Mouse (Mus musculus) lung, postnatal 0 days (tissue): ENCODE measurements around the gene D7Ertd443e. TPM values are rescaled to one million over a fixed set of nuclear protein-coding genes. Genes with fewer than 3 reads are reported as not detected.

Experiments used
- ATAC-seq: fragments of 200-750 bp; cut with Nextera tagmentation; 2 replicates; pipeline ENCODE4 v1.8.0; 2017; ENCODE audit warnings: moderate library complexity
- DNase-seq: peaks from one replicate; pipeline ENCODE4 v3.0.0-alpha.2; 2016; ENCODE audit warnings: low spot score
- H3K27ac ChIP-seq: fragments of 300-500 bp; sonication (generic); 2 replicates; pipeline ENCODE4 v1.5.1; 2014; ENCODE audit warnings: antibody characterized with exemption, mild to moderate bottlenecking, low read length, mixed read lengths
- H3K27me3 ChIP-seq: fragments of 300-500 bp; sonication (generic); replicated peaks from 2 replicates; pipeline ENCODE4 v1.6.1; 2014; ENCODE audit warnings: low read length, mixed read lengths; ENCODE audit not compliant: insufficient read depth
- H3K36me3 ChIP-seq: fragments of 300-500 bp; sonication (generic); 2 replicates; pipeline ENCODE4 v1.6.1; 2014; ENCODE audit warnings: low read length, mixed read lengths; ENCODE audit not compliant: insufficient read depth
- H3K4me1 ChIP-seq: fragments of 300-500 bp; sonication (generic); 2 replicates; pipeline ENCODE4 v1.6.1; 2014; ENCODE audit warnings: antibody characterized with exemption, low read depth, low read length, mixed read lengths; ENCODE audit not compliant: insufficient read depth
- H3K4me2 ChIP-seq: fragments of 300-500 bp; sonication (generic); replicated peaks from 2 replicates; pipeline ENCODE4 v1.6.1; 2014; ENCODE audit warnings: low read depth, mild to moderate bottlenecking, low read length, moderate library complexity, mixed read lengths
- H3K4me3 ChIP-seq: fragments of 300-500 bp; sonication (generic); 2 replicates; pipeline ENCODE4 v1.5.1; 2014; ENCODE audit warnings: low read depth, low read length
- H3K9ac ChIP-seq: fragments of 300-500 bp; sonication (generic); replicated peaks from 2 replicates; pipeline ENCODE4 v1.6.1; 2014; ENCODE audit warnings: low read depth, mild to moderate bottlenecking
- H3K9me3 ChIP-seq: fragments of 300-500 bp; sonication (generic); 2 replicates; pipeline ENCODE4 v1.6.1; 2016; ENCODE audit warnings: low read length, mixed read lengths
- CTCF ChIP-seq: IDR thresholded peaks from 2 replicates; pipeline ENCODE4 v1.5.1; 2016; ENCODE audit warnings: antibody characterized with exemption, mild to moderate bottlenecking
- EP300 ChIP-seq: IDR thresholded peaks from 2 replicates; pipeline ENCODE4 v1.6.1; 2016; ENCODE audit warnings: antibody characterized with exemption, mild to moderate bottlenecking, control low read depth
- WGBS: fragments of 180-500 bp; shearing (Covaris S2); extraction: QIAGEN DNeasy Blood & Tissue Kit; methylation state at CpG from one replicate; pipeline ENCODE4 v1.1.7; 2014; 5-methylcytosine and 5-hydroxymethylcytosine counted together
- polyA plus RNA-seq: library from polyadenylated mRNA; unstranded; fragments of >200 nt; fragmentation: Nextera tagmentation; extraction: Ambion mirVana; gene quantifications from 2 replicates; pipeline ENCODE4 v1.2.1, GENCODE M21; 2015

D7Ertd443e gene
- polyA plus RNA-seq, 1 experiment from 2014 or later, result 0.17 TPM

DNA sequence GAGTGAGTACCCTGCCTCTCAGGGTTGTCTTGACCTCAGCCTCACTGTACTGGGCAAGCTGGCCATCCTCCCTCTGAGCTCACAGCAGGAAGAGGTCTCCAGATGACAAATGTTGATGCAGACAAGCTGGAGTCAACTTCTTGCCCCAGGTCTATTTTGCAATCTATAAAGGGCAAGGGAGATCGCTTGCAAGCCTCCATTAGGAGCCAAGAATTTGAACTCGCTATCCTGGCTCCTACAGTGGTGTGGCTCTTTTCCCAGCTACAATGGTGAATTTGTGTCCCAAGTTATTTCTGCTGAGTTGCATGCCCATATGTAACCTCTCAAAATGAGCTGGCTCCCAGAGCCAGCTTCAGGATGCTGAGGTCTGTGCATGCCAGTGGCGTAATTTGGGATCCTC lies 92.7 kb downstream of the D7Ertd443e start:
- H3K9ac ChIP-seq, result no peak overlapping the region
- 71% methylated on average over 3 of the region's 3 CpGs for WGBS
- H3K4me1 ChIP-seq, result peaks cover 7% of the 10 kb centered on the region; the same call in 1 of the 2 replicates
- TF ChIP-seq CTCF (no peak), EP300 (peak; percentile 20; the same call in 1 of the 2 replicates)
- ATAC-seq (peak; percentile 60), DNase-seq (peak; percentile 55)
- no peaks in the 10 kb centered on the region for H3K36me3 ChIP-seq
- H3K9me3 ChIP-seq, result peaks cover 4% of the 10 kb centered on the region; the same call in 1 of the 2 replicates
- no peak overlapping the region for H3K27ac ChIP-seq
- no peaks in the 10 kb centered on the region for H3K27me3 ChIP-seq
- no peak overlapping the region for H3K4me2 ChIP-seq
- no peak overlapping the region for H3K4me3 ChIP-seq

DNA sequence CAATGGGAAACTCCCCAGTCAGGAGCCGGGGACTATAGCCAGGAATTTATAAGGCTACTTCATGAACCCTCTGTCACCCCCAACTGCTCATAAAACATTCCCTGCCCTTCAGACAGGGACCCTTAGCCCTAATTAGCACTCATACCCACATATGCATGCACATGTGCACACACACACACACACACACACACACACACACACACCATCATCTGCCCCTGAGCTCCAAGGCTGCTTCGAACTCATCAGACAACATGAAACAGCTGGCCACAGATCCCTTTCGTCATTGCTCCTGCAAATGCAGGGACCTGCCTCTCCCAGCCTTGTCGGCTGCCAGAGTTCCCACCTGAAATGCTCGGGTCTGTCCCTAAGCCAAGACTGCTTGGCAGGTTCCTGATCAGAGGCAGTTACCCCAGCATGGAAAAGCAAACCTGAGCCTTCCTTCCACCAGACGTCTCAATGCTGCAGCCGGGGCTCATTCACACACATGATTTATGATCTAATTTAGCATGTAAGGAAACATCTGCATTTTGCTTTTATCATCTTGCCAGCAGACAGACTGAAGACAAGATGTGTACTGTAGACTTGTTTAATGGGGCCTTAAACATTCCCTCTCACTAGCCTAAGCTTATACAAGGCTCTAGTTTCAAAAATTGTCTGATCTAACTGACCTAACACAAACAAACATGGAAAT lies 95.7 kb downstream of the D7Ertd443e start:
- DNase-seq (peak; percentile 29), ATAC-seq (no peak)
- H3K4me1 ChIP-seq, result peaks cover 11% of the 10 kb centered on the region; the same call in 1 of the 2 replicates
- H3K27me3 ChIP-seq, result no peaks in the 10 kb centered on the region
- WGBS, result 37% methylated on average over 7 of the region's 7 CpGs
- H3K9me3 ChIP-seq, result peaks cover 4% of the 10 kb centered on the region; the same call in 1 of the 2 replicates
- no peaks in the 10 kb centered on the region for H3K36me3 ChIP-seq
- no peak for TF ChIP-seq CTCF
- no peak overlapping the region for H3K4me3 ChIP-seq
- no peak overlapping the region for H3K9ac ChIP-seq
- H3K4me2 ChIP-seq, result no peak overlapping the region
- no peak overlapping the region for H3K27ac ChIP-seq

DNA sequence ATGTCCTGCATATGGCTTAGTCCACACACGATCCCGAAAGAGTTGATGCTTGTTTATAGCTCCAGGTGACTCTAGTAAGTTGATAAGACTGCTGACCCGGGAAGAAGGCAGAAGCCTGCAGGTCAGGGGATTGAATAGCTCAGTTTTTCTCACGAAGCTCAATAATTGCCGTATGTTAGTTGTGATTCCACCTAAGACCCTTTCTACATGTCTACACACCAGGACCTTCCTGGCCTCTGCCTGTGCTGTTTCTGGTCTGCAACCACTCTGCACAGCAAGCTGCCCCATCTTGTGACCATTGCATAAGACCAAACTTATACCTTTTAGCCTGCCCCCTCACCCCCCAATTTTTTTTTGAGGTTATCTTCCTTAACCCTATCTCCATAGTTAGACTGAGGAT lies 96.3 kb downstream of the D7Ertd443e start:
- TF ChIP-seq EP300 (no peak), CTCF (no peak)
- ATAC-seq, result no peak
- WGBS, result 85% methylated on average over 5 of the region's 5 CpGs

DNA sequence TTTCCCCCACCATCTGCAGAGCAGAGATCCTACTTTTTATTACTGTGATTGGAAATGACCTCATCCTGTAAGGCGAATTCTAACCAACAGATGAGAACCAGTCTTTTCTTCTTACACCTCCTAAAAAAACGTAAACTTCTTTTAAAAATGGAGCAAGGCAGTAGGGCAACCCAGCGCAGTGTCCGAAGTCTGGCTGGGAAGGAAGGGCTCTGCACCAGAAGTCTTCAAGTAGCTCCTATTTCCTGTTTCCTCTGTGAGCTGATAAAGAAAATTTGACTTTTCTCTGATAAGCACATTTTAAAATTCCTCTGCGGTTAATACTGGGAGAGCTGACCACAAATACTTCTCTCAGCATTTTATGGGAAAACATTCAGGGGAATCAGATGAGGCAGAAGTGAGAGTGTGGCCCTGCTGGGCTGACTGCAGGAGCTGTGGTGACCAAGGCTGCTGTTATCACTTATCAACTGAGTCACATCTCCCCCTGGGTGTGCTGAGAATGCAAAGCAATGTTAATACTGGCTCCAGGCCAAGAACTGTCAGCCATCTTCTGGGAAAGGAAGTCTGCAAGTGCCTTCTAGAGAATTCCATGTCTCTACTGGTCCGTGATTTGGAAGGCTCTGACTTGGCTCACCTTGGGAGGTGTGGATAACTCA lies 97.8 kb downstream of the D7Ertd443e start:
- 13% methylated on average over 6 of the region's 6 CpGs for WGBS
- no peak overlapping the region for H3K9ac ChIP-seq

More for the DNA sequence above, 96.3 kb downstream of the D7Ertd443e start:
- no peak for DNase-seq
- no peaks in the 10 kb centered on the region for H3K36me3 ChIP-seq
- no peaks in the 10 kb centered on the region for H3K9me3 ChIP-seq
- no peak overlapping the region for H3K9ac ChIP-seq
- no peaks in the 10 kb centered on the region for H3K27me3 ChIP-seq
- H3K4me2 ChIP-seq, result no peak overlapping the region
- H3K4me1 ChIP-seq, result peaks cover 11% of the 10 kb centered on the region; the same call in 1 of the 2 replicates
- no peak overlapping the region for H3K27ac ChIP-seq
- no peak overlapping the region for H3K4me3 ChIP-seq

DNA sequence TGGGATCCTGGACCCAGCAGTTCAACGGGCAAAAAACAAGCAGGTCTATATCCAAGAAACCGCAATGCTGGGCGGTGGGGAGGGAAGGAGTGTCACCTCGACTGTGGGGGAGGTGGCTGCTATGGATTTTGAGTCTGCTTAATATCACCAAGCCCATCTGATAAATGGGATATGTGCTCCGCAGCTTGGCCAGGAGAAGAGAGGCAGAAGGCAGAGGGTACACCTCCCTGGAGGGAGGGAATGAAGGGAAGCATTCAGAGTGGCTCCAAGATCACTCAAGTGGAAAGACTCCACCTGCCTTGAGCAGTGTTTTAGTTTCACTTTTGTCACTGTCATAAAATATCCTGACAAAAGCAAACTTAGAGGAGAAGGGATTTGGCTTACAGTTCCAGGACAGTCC lies 112.5 kb downstream of the D7Ertd443e start:
- 88% methylated on average over 5 of the region's 5 CpGs for WGBS
- no peak overlapping the region for H3K4me3 ChIP-seq
- H3K9ac ChIP-seq, result no peak overlapping the region
- no peaks in the 10 kb centered on the region for H3K36me3 ChIP-seq
- no peaks in the 10 kb centered on the region for H3K27me3 ChIP-seq
- DNase-seq, result no peak
- no peaks in the 10 kb centered on the region for H3K9me3 ChIP-seq
- H3K4me2 ChIP-seq, result no peak overlapping the region
- H3K4me1 ChIP-seq, result no peaks in the 10 kb centered on the region
- no peak overlapping the region for H3K27ac ChIP-seq
- no peak for ATAC-seq
- TF ChIP-seq EP300, result no peak
- TF ChIP-seq CTCF, result no peak

More for the DNA sequence above, 97.8 kb downstream of the D7Ertd443e start:
- no peak; the same call in 1 of the 2 replicates for TF ChIP-seq CTCF
- TF ChIP-seq EP300, result no peak
- Histone ChIP-seq H3K9me3 (no peaks in the 10 kb centered on the region), H3K4me2 (no peak overlapping the region), H3K4me1 (peaks cover 11% of the 10 kb centered on the region; the same call in 1 of the 2 replicates), H3K27me3 (no peaks in the 10 kb centered on the region), H3K4me3 (no peak overlapping the region), H3K36me3 (no peaks in the 10 kb centered on the region), H3K27ac (peak overlapping the region; percentile 26; the same call in 1 of the 2 replicates)
- DNase-seq (peak; percentile 64), ATAC-seq (peak; percentile 38; the same call in 1 of the 2 replicates)

DNA sequence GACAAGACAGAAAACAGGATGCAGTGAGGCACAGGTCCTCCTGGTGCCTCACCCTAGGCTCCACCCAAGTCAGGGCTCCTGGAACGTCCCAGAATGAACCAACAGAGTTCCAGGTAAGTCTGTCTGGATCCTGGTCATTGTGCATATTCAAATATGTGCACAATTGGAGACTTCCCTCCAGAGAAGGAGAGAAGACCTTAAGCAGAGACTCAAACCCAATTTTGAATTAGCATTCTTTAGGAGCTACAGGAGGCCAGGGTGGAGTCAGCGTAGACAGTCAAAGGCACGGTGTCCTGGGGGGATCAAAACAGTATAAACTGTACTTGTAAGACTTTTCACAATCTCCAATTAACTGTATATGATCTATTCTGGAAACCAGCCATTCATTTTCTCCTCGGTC lies 113.0 kb downstream of the D7Ertd443e start:
- DNase-seq (no peak), ATAC-seq (no peak)
- H3K27me3 ChIP-seq, result no peaks in the 10 kb centered on the region
- no peaks in the 10 kb centered on the region for H3K4me1 ChIP-seq
- no peak for TF ChIP-seq CTCF
- no peak for TF ChIP-seq EP300
- H3K4me2 ChIP-seq, result no peak overlapping the region
- no peak overlapping the region for H3K9ac ChIP-seq
- H3K9me3 ChIP-seq, result no peaks in the 10 kb centered on the region
- WGBS, result 77% methylated on average over 4 of the region's 4 CpGs
- H3K27ac ChIP-seq, result no peak overlapping the region
- H3K36me3 ChIP-seq, result no peaks in the 10 kb centered on the region
- H3K4me3 ChIP-seq, result no peak overlapping the region
